Mouse (Mus musculus): ENCODE results near the gene Zfp53. TPM values are rescaled to one million over a fixed set of nuclear protein-coding genes. Genes with fewer than 3 reads are reported as not detected.

Zfp53 gene
- polyA plus RNA-seq, 1 experiment from 2014 or later: 10.7 TPM

DNA sequence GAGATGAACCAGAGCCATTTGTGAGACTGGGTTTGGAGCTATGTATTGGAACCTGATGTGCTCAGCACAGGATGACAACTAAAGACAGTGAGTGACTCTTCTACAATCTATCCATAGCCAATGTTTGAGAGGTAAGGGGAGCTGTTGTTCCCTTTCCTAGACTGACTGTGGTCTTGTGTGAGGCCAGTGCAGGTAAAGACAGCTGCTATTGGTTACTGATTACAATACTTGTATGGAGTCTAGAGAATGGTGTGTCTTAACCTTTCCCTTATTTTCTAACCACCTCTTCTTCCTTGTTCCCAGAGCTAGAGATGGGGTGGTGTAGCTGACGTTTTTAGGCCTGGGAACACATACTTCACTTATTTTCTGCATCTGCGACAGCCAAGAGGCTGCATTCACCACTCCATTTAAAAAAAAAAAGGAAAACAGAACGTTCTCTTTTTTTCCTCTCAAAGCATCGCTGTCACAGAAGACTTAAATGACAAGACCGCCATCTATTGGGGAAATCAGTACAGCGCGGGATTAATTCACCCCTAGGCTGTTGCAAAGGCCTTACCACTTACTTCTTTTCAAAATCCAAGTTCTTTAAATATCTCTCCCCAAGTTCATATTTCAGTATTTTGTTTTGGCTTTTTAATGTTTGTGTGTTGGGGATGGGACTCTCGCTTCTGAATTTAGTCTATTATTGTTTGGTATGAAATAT is 26.8 kb downstream of the Zfp53 start:
- 3% methylated on average over 8 of the region's 8 CpGs for WGBS
- Histone ChIP-seq H3K9me3 (ENCODE audit: control insufficient read depth, low read length) (no peaks in the 10 kb centered on the region), H3K27ac (replicated peaks; ENCODE audit: low read depth, low read length) (no peak overlapping the region), H3K27me3 (ENCODE audit: control insufficient read depth, insufficient read depth, low read length) (no peaks in the 10 kb centered on the region), H3K4me3 (ENCODE audit: low read depth, low read length) (peak overlapping the region; percentile 48; the same call in 1 of the 2 replicates), H3K9ac (ENCODE audit: low read length) (no peak overlapping the region), H3K36me3 (ENCODE audit: control insufficient read depth, insufficient read depth, low read length) (no peaks in the 10 kb centered on the region), H3K4me1 (ENCODE audit: control insufficient read depth, insufficient read depth, low read length) (no peaks in the 10 kb centered on the region), H3K4me2 (ENCODE audit: low read depth, severe bottlenecking) (peak overlapping the region; percentile 66)
- ATAC-seq (ENCODE audit: insufficient number of reproducible peaks, low FRiP score, low TSS enrichment, low read depth): peak; percentile 45; the same call in 1 of the 2 replicates
- DNase-seq (ENCODE audit: low spot score): peak; percentile 71

DNA sequence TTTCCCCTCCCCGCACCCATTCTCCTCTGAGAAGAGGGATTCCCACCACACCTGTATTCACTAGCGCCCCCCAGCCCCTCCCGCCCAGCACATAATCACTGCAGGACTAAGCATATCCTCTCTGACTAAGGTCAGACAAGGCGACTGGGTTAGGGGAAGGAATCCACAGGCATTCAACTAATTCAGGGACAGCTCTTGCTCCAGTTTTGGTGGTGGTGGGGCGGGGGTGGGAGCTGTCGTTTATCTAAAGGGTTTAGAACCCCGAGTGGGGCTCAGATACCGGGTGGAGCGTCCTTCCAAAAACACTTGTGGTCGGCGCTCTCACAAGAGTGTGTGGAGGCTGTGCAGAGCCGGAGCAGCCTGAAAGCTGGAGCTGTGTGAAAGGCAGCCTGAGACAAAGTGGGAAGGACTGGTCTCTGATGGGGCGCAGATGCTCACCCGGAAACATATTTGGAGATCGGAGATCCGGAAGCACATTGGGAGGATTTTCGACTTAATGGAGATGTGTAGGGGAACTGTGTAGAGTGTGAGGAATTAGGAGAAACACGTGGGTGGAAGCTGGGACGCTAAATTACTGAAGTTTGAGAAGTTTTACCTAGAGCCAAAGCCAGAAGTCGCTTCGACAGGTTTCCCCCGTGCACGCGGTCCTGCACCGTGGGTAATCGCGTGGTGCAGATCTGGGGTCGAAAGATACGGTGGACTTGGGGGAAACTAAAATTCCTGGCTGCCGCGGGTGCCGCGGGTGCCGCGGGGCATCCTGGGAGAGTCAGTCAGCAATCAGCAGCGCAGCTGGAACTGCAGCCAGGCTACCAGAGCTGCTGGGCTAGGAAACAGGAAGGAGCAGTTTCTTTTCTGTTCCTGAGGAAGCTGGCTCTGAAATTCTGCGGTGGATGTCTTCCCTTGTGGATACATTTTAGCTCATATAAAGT is 27.7 kb downstream of the Zfp53 start:
- Histone ChIP-seq H3K9ac (ENCODE audit: low read length) (peak overlapping the region; percentile 80), H3K4me2 (ENCODE audit: low read depth, severe bottlenecking) (peak overlapping the region; percentile 66), H3K4me3 (ENCODE audit: low read depth, low read length) (peak overlapping the region; percentile 48), H3K27ac (replicated peaks; ENCODE audit: low read depth, low read length) (peak overlapping the region; percentile 70; the same call in 1 of the 2 replicates), H3K36me3 (ENCODE audit: control insufficient read depth, insufficient read depth, low read length) (no peaks in the 10 kb centered on the region), H3K4me1 (ENCODE audit: control insufficient read depth, insufficient read depth, low read length) (no peaks in the 10 kb centered on the region), H3K27me3 (ENCODE audit: control insufficient read depth, insufficient read depth, low read length) (no peaks in the 10 kb centered on the region), H3K9me3 (ENCODE audit: control insufficient read depth, low read length) (no peaks in the 10 kb centered on the region)
- DNase-seq (ENCODE audit: low spot score): peak; percentile 84
- ATAC-seq (ENCODE audit: insufficient number of reproducible peaks, low FRiP score, low TSS enrichment, low read depth): peak; percentile 89
- WGBS: under 1% methylated on average over 37 of the region's 37 CpGs

DNA sequence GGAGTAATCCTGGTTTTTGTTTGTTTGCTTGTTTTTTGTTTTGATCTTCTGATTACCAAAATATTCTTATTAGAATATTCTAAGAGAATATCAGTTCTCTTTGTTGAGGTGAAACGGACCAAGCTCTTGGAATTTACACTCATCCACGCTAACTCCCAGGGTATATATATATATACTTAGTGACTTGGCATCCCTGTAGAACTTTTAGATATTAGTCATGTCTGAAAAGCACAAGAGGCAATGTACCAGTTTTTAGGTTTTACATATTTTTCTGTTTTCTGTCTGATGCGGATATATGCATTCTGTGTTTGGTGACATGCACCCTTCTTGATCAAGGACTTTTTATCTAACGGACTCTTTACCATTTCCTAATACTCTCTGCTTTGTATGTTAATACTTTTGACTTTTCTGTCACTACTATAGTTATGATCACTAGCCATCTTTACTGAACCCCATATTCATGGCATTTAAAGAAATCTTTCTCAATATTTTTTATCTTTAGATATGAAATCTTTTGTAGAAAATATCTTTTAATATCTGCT is 28.4 kb downstream of the Zfp53 start:
- H3K9me3 ChIP-seq (ENCODE audit: control insufficient read depth, low read length): no peaks in the 10 kb centered on the region
- 43% methylated on average over 4 of the region's 4 CpGs for WGBS
- ATAC-seq (ENCODE audit: insufficient number of reproducible peaks, low FRiP score, low TSS enrichment, low read depth) (no peak), DNase-seq (ENCODE audit: low spot score) (no peak)
- peak overlapping the region; percentile 66 for H3K4me2 ChIP-seq (ENCODE audit: low read depth, severe bottlenecking)
- no peak overlapping the region for H3K9ac ChIP-seq (ENCODE audit: low read length)
- no peaks in the 10 kb centered on the region for H3K4me1 ChIP-seq (ENCODE audit: control insufficient read depth, insufficient read depth, low read length)
- H3K36me3 ChIP-seq (ENCODE audit: control insufficient read depth, insufficient read depth, low read length): no peaks in the 10 kb centered on the region
- H3K4me3 ChIP-seq (ENCODE audit: low read depth, low read length): peak overlapping the region; percentile 48; the same call in 1 of the 2 replicates
- no peaks in the 10 kb centered on the region for H3K27me3 ChIP-seq (ENCODE audit: control insufficient read depth, insufficient read depth, low read length)
- H3K27ac ChIP-seq (replicated peaks; ENCODE audit: low read depth, low read length): no peak overlapping the region; the same call in 1 of the 2 replicates

DNA sequence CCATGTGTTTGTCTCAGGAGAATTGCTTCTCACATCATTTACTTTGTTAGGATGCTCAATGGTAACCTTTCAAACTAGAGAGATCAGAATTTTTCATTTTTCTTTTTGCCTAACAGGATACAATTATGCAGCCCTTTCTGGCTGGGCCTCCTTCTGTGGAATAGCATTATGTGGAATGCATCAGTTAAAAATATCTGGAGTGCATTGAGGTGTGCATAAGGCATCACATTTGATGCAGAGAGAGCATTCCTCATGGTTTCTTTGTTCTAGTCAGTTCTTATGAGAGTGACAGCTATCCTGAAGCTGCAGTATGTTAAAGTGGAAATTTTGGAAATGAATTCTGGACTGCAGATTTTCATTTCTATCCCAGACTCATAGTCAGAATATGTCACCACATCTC is 37.5 kb downstream of the Zfp53 start:
- Histone ChIP-seq H3K27me3 (ENCODE audit: control insufficient read depth, insufficient read depth, low read length) (no peaks in the 10 kb centered on the region), H3K9me3 (ENCODE audit: control insufficient read depth, low read length) (no peaks in the 10 kb centered on the region), H3K4me2 (ENCODE audit: low read depth, severe bottlenecking) (no peak overlapping the region), H3K27ac (replicated peaks; ENCODE audit: low read depth, low read length) (no peak overlapping the region), H3K4me3 (ENCODE audit: low read depth, low read length) (no peak overlapping the region), H3K4me1 (ENCODE audit: control insufficient read depth, insufficient read depth, low read length) (no peaks in the 10 kb centered on the region), H3K9ac (ENCODE audit: low read length) (no peak overlapping the region), H3K36me3 (ENCODE audit: control insufficient read depth, insufficient read depth, low read length) (no peaks in the 10 kb centered on the region)
- DNase-seq (ENCODE audit: low spot score) (no peak), ATAC-seq (ENCODE audit: insufficient number of reproducible peaks, low FRiP score, low TSS enrichment, low read depth) (no peak)

DNA sequence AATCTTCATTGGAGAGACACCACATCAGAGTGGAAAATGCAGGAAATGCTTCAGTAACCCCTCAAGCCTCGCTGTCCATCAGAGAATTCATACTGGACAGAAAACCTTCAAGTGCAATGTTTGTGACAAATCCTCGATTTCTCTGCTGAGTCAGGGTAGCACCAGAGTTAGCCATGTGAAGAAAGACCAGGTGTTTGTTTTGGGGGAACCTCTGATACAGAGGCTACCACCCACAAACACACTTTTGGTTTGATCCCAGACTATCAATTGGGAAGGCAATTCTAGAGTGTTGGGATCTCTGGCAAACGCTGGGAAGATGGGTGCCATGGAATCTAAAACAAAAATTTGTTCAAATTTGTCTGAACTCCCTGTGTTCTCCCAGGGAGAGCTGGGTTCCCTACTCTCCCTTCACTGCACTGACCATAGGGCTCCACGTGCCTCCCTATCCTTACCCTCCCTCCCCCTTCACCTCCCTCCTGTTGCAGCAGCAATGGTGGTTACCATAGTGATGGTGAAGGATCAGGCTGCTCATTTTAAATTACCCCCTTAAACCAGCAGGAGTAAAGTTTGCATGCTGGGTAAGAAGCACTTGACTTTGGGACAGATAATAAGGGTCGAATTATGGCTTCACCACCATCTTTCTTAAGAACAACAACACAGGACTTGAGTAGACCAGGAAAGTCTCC is 42.0 kb downstream of the Zfp53 start:
- H3K4me1 ChIP-seq (ENCODE audit: control insufficient read depth, insufficient read depth, low read length): no peaks in the 10 kb centered on the region
- no peaks in the 10 kb centered on the region for H3K9me3 ChIP-seq (ENCODE audit: control insufficient read depth, low read length)
- no peak overlapping the region for H3K27ac ChIP-seq (replicated peaks; ENCODE audit: low read depth, low read length)
- WGBS: 71% methylated on average over 5 of the region's 5 CpGs
- no peak overlapping the region for H3K4me3 ChIP-seq (ENCODE audit: low read depth, low read length)
- no peaks in the 10 kb centered on the region for H3K27me3 ChIP-seq (ENCODE audit: control insufficient read depth, insufficient read depth, low read length)
- H3K36me3 ChIP-seq (ENCODE audit: control insufficient read depth, insufficient read depth, low read length): no peaks in the 10 kb centered on the region
- no peak for DNase-seq (ENCODE audit: low spot score)
- no peak overlapping the region for H3K9ac ChIP-seq (ENCODE audit: low read length)
- ATAC-seq (ENCODE audit: insufficient number of reproducible peaks, low FRiP score, low TSS enrichment, low read depth): no peak
- H3K4me2 ChIP-seq (ENCODE audit: low read depth, severe bottlenecking): no peak overlapping the region

DNA sequence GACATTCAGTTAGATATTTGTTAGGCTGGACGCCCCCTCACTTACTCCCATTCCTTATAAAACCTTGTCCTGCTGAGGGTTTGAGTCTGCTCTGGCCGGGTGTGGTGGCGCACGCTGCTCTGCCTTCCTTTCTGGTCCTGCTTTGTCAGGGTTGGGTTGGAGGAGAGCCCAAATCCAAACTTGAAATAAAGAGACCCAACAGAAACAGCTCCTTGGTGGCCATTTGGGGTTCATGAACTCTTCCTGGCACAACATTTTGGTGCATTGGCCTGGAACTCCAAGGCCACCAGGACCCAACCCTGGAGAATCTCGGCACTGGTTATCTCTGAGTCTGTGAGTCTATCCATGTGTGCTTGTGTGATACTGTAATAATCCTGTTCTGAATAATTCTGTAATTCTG is 42.8 kb downstream of the Zfp53 start:
- ATAC-seq (ENCODE audit: insufficient number of reproducible peaks, low FRiP score, low TSS enrichment, low read depth) (no peak), DNase-seq (ENCODE audit: low spot score) (no peak)
- no peaks in the 10 kb centered on the region for H3K27me3 ChIP-seq (ENCODE audit: control insufficient read depth, insufficient read depth, low read length)
- H3K4me2 ChIP-seq (ENCODE audit: low read depth, severe bottlenecking): peak overlapping the region; percentile 48; the same call in 1 of the 2 replicates
- H3K9me3 ChIP-seq (ENCODE audit: control insufficient read depth, low read length): no peaks in the 10 kb centered on the region
- H3K4me3 ChIP-seq (ENCODE audit: low read depth, low read length): peak overlapping the region; percentile 51; the same call in 1 of the 2 replicates
- WGBS: 84% methylated on average over 5 of the region's 5 CpGs
- H3K9ac ChIP-seq (ENCODE audit: low read length): no peak overlapping the region
- H3K27ac ChIP-seq (replicated peaks; ENCODE audit: low read depth, low read length): no peak overlapping the region
- no peaks in the 10 kb centered on the region for H3K36me3 ChIP-seq (ENCODE audit: control insufficient read depth, insufficient read depth, low read length)
- no peaks in the 10 kb centered on the region for H3K4me1 ChIP-seq (ENCODE audit: control insufficient read depth, insufficient read depth, low read length)

DNA sequence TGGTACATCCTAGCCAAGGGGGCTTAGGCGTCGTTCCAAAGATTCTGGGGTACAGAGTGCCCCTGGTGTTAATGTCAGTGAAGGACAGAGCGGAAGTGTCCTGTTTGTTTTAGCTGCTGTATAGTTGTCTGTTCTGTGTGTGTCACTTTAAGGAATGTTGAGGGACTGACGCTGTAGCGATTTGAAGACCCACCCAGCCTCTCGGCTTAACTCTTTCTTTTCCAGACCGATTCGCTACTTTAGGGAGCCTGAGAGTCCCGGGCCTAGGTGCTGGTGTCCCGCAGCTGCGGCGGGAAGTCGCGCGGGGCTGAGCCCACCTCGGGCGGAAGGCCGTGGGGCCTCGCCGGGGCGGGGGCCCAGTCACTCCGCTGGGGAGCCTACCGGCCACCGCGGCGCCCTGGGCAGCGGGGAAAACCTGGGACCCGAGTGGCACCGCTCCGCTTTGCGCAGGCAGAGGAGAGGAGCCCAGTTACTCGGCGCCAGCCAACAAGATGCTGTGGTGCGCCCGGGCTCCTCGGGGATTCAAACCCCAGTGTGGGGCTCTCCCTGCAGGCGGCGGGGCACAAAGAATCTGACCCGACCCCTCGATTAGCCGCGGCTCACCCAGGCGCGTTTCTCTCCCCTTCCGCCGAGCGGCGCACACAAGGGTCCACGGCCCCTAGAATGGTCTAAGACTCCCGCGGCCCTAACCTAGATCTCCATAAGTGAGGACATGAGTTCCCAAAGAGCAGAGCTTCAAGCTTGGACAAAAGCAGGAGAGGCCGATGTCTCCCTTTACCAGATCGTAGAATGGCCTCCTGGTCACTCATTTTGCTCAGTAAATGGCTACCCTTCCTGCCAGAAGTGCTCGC is 43.5 kb downstream of the Zfp53 start:
- ATAC-seq (ENCODE audit: insufficient number of reproducible peaks, low FRiP score, low TSS enrichment, low read depth): peak; percentile 78
- Histone ChIP-seq H3K9me3 (ENCODE audit: control insufficient read depth, low read length) (no peaks in the 10 kb centered on the region), H3K4me1 (ENCODE audit: control insufficient read depth, insufficient read depth, low read length) (no peaks in the 10 kb centered on the region), H3K27ac (replicated peaks; ENCODE audit: low read depth, low read length) (peak overlapping the region; percentile 78), H3K9ac (ENCODE audit: low read length) (peak overlapping the region; percentile 83), H3K27me3 (ENCODE audit: control insufficient read depth, insufficient read depth, low read length) (no peaks in the 10 kb centered on the region), H3K4me3 (ENCODE audit: low read depth, low read length) (peak overlapping the region; percentile 51), H3K4me2 (ENCODE audit: low read depth, severe bottlenecking) (peak overlapping the region; percentile 48), H3K36me3 (ENCODE audit: control insufficient read depth, insufficient read depth, low read length) (no peaks in the 10 kb centered on the region)
- DNase-seq (ENCODE audit: low spot score): peak; percentile 76
- WGBS: under 1% methylated on average over 50 of the region's 54 CpGs

All from limb, embryonic 11.5 days (tissue).